Mouse (Mus musculus): Measurements from ENCODE around the gene Rflnb. TPM values are rescaled to one million over a fixed set of nuclear protein-coding genes. Genes with fewer than 3 reads are reported as not detected.

Gene Rflnb
- total and polyA plus RNA-seq, 3 experiments = 0.19 to 0.85 (median 0.69) TPM

GRCm38 (mm10) chr11:76066563-76067156 lies 39.1 kb upstream of the Rflnb start:
- Histone ChIP-seq H3K27ac (ENCODE audit: insufficient read depth, low read depth) (peak overlapping the region; percentile 56; the same call in 1 of the 2 replicates), H3K4me2 (ENCODE audit: insufficient read depth, low read depth, poor library complexity, severe bottlenecking) (0 out of 2 replicates have a peak overlapping the region, but pooled peaks have one; percentile 18), H3K4me1 (ENCODE audit: control insufficient read depth in 1 of 2, insufficient read depth in 2 of 2) (peaks cover 10 to 45% of the 10 kb centered on the region in 2 experiments), H3K4me3 (replicated peaks in 1 of 3; ENCODE audit: low read depth in 2 of 3, low read length in 2 of 3, poor library complexity in 1 of 3) (peak overlapping the region in 1 of 3 experiments; percentile 20), H3K36me3 (replicated peaks in 1 of 2; ENCODE audit: control insufficient read depth in 1 of 2, insufficient read depth in 1 of 2, low read length in 1 of 2) (peaks cover 13 to 60% of the 10 kb centered on the region in 2 experiments), H3K9ac (ENCODE audit: insufficient read depth, low read depth) (no peak overlapping the region), H3K9me3 (replicated peaks; ENCODE audit: low read length) (no peaks in the 10 kb centered on the region), H3K27me3 (replicated peaks) (no peaks in the 10 kb centered on the region), H3K79me2 (replicated peaks; ENCODE audit: control insufficient read depth, extremely low read depth, insufficient read depth, poor library complexity, severe bottlenecking) (no peaks in the 10 kb centered on the region)
- dilution Hi-C loops (cut with MboI; ENCODE audit: extremely low pct_ligation_motif_present, extremely low pct_unique_long_range_greater_than_20kb, low sequenced_read_pairs) = no loop called here
- in situ Hi-C loops (cut with MboI; ENCODE audit: low pct_ligation_motif_present, low pct_unique_long_range_greater_than_20kb, low sequenced_read_pairs) = no loop called here
- peak; percentile 82 for DNase-seq (ENCODE audit: extremely low read depth)
- TF ChIP-seq NRF1 (IDR thresholded peaks at IDR 0.05; ENCODE audit: low read depth, low read length) = no peak
- peak; percentile 68 for TF ChIP-seq IRF4 (IDR thresholded peaks at IDR 0.05; ENCODE audit: low read depth, low read length)
- TF ChIP-seq CHD2 (IDR thresholded peaks at IDR 0.05; ENCODE audit: low read length) = no peak
- TF ChIP-seq E2F4 (IDR thresholded peaks at IDR 0.05; ENCODE audit: insufficient replicate concordance, low read depth, low read length) = no peak
- peak; percentile 22; the same call in 1 of the 2 replicates for TF ChIP-seq BHLHE40 (IDR thresholded peaks at IDR 0.05; ENCODE audit: low read depth, low read length)
- peak; percentile 15; the same call in 1 of the 2 replicates for TF ChIP-seq MEF2A (IDR thresholded peaks at IDR 0.05; ENCODE audit: borderline replicate concordance, low read depth, low read length)
- peak; percentile 65 for TF ChIP-seq EP300 (IDR thresholded peaks at IDR 0.05; ENCODE audit: low read length)
- no peak for TF ChIP-seq SMC3 (IDR thresholded peaks at IDR 0.05; ENCODE audit: low read depth, low read length)
- peak; percentile 55; the same call in 1 of the 2 replicates for TF ChIP-seq ETS1 (conservative IDR thresholded peaks at IDR 0.05; ENCODE audit: low read depth, low read length)

- no peak for DNase-seq (ENCODE audit: extremely low read depth)
- no peak overlapping the region for H3K4me3 ChIP-seq (replicated peaks in 1 of 3; ENCODE audit: low read depth in 2 of 3, low read length in 2 of 3, poor library complexity in 1 of 3)
- H3K4me2 ChIP-seq (ENCODE audit: insufficient read depth, low read depth, poor library complexity, severe bottlenecking) = no peak overlapping the region
- no peaks in the 10 kb centered on the region for H3K9me3 ChIP-seq (replicated peaks; ENCODE audit: low read length)
- TF ChIP-seq USF1 (IDR thresholded peaks at IDR 0.05; ENCODE audit: low read depth, low read length) = no peak
- no peak for TF ChIP-seq JUND (conservative IDR thresholded peaks at IDR 0.05; ENCODE audit: low read depth, low read length)
- no peak for TF ChIP-seq NRF1 (IDR thresholded peaks at IDR 0.05; ENCODE audit: low read depth, low read length)
- no peak for TF ChIP-seq ZNF384 (IDR thresholded peaks at IDR 0.05; ENCODE audit: low read depth, low read length)
- TF ChIP-seq ETS1 (conservative IDR thresholded peaks at IDR 0.05; ENCODE audit: low read depth, low read length) = no peak
- no peak overlapping the region for H3K9ac ChIP-seq (ENCODE audit: insufficient read depth, low read depth)
- no peak overlapping the region for H3K27ac ChIP-seq (ENCODE audit: insufficient read depth, low read depth)
- peaks cover 10 to 45% of the 10 kb centered on the region in 2 experiments for H3K4me1 ChIP-seq (ENCODE audit: control insufficient read depth in 1 of 2, insufficient read depth in 2 of 2)
- no peaks in the 10 kb centered on the region for H3K27me3 ChIP-seq (replicated peaks)
- peaks cover 16 to 60% of the 10 kb centered on the region in 2 experiments for H3K36me3 ChIP-seq (replicated peaks in 1 of 2; ENCODE audit: control insufficient read depth in 1 of 2, insufficient read depth in 1 of 2, low read length in 1 of 2)
- dilution Hi-C loops (cut with MboI; ENCODE audit: extremely low pct_ligation_motif_present, extremely low pct_unique_long_range_greater_than_20kb, low sequenced_read_pairs) (no loop called here), in situ Hi-C loops (cut with MboI; ENCODE audit: low pct_ligation_motif_present, low pct_unique_long_range_greater_than_20kb, low sequenced_read_pairs) (no loop called here)
- H3K79me2 ChIP-seq (replicated peaks; ENCODE audit: control insufficient read depth, extremely low read depth, insufficient read depth, poor library complexity, severe bottlenecking) = no peaks in the 10 kb centered on the region
These were observed 38.0 kb upstream of the Rflnb start for GRCm38 (mm10) chr11:76065521-76066095.
